Mouse (Mus musculus) heart, postnatal 36 days (tissue): ENCODE results near the gene Slit1. TPM values are rescaled to one million over a fixed set of nuclear protein-coding genes. Genes with fewer than 3 reads are reported as not detected.

Source experiments
- DNase-seq, 2 experiments: peaks; one replicate each; pipeline ENCODE4 v3.0.0; 2021 to 2022
- intact Hi-C: fragments of 180-260 bp; cut with DNase I; formaldehyde crosslinking; loops from one replicate; pipeline ENCODE4 v1.15.1; 2025
- total RNA-seq, 2 experiments: library from RNA; stranded (reverse); gene quantifications; 2 replicates each; pipeline ENCODE4 v1.2.3; 2021

Gene Slit1
- total RNA-seq, 2 experiments from 2014 or later, result 0.11 TPM; not detected in 1

GRCm38 (mm10) chr19:41613325-41614087, 130.0 kb downstream of the Slit1 start:
- no peak for DNase-seq
- intact Hi-C loops, result no loop called here

- no peak for DNase-seq
- intact Hi-C loops, result no loop called here
Observed at GRCm38 (mm10) chr19:41611683-41612082, 131.8 kb downstream of the Slit1 start.

GRCm38 (mm10) chr19:41606208-41606987, 137.1 kb downstream of the Slit1 start:
- intact Hi-C loops, result no loop called here
- DNase-seq, result no peak

- no peak for DNase-seq
- intact Hi-C loops, result no loop called here
Observed at GRCm38 (mm10) chr19:41600647-41601046, 142.8 kb downstream of the Slit1 start.

- intact Hi-C loops, result no loop called here
Observed at GRCm38 (mm10) chr19:41597170-41597894, 146.1 kb downstream of the Slit1 start.

GRCm38 (mm10) chr19:41591808-41592207, 151.7 kb downstream of the Slit1 start:
- DNase-seq, result no peak
- intact Hi-C loops, result no loop called here

More at GRCm38 (mm10) chr19:41597170-41597894, 146.1 kb downstream of the Slit1 start:
- peak; percentile 29 to 35 for DNase-seq

- intact Hi-C loops, result no loop called here
- no peak for DNase-seq
Observed at GRCm38 (mm10) chr19:41589681-41590080, 153.8 kb downstream of the Slit1 start.

GRCm38 (mm10) chr19:41589026-41589425, 154.4 kb downstream of the Slit1 start:
- no peak for DNase-seq
- intact Hi-C loops, result no loop called here

GRCm38 (mm10) chr19:41587431-41588222, 155.8 kb downstream of the Slit1 start:
- no peak for DNase-seq
- intact Hi-C loops, result no loop called here

GRCm38 (mm10) chr19:41586752-41587151, 156.7 kb downstream of the Slit1 start:
- no peak for DNase-seq
- intact Hi-C loops, result no loop called here

GRCm38 (mm10) chr19:41582918-41583514, 160.4 kb downstream of the Slit1 start:
- no peak for DNase-seq
- intact Hi-C loops, result no loop called here

GRCm38 (mm10) chr19:41581706-41582420, 161.6 kb downstream of the Slit1 start, which contains the start of gene Gm340:
Gm340 (plus strand) TSS chr19:41582370.
- no peak for DNase-seq
- intact Hi-C loops, result no loop called here

GRCm38 (mm10) chr19:41579311-41579920, 164.0 kb downstream of the Slit1 start:
- DNase-seq, result peak in 1 of 2 experiments; percentile 18
- intact Hi-C loops, result no loop called here

- no peak for DNase-seq
- intact Hi-C loops, result no loop called here
Observed at GRCm38 (mm10) chr19:41577576-41577975, 165.9 kb downstream of the Slit1 start.

GRCm38 (mm10) chr19:41573700-41574099, 169.8 kb downstream of the Slit1 start:
- intact Hi-C loops, result no loop called here
- DNase-seq, result no peak

- intact Hi-C loops, result no loop called here
- DNase-seq, result no peak
Observed at GRCm38 (mm10) chr19:41568791-41569190, 174.7 kb downstream of the Slit1 start.

- intact Hi-C loops, result no loop called here
Observed at GRCm38 (mm10) chr19:41560856-41561255, 182.6 kb downstream of the Slit1 start.

GRCm38 (mm10) chr19:41558891-41559486, 184.5 kb downstream of the Slit1 start:
- intact Hi-C loops, result no loop called here
- DNase-seq, result no peak

More at GRCm38 (mm10) chr19:41560856-41561255, 182.6 kb downstream of the Slit1 start:
- no peak for DNase-seq
